Mouse (Mus musculus): ENCODE results near the gene Tef.
A peak's percentile ranks its signal among the peaks of the same experiment; 100 is the strongest.

The Tef gene

GRCm38 (mm10) chr15:81802001-81802890, at the start of gene Tef:
Gene Tef, plus strand, starts transcription at chr15:81802421.
- peak; percentile 86 for DNase-seq

DNA sequence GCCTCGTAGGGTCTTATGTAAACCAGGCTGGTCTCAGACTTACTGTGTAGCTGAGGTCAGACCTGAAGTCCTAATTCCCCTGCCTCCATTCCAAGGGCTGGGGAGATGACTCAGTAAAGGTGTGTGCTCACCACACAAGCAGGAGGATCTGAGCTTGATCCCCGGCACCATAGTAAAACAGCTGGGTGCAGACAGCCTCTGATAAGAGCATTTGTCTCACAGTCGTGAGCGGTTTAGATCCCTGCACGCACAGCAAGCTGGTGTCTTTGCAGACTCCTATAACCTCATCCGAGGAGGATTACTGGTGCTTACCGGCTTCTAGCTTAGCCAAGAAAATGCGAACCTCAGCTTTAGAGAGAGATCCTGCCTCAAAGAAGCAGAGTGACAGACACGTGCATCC, 48.6 kb upstream of the Tef start:
- DNase-seq, result no peak

GRCm38 (mm10) chr15:81758701-81759100, 43.5 kb upstream of the Tef start:
- DNase-seq, result no peak

- no peak for DNase-seq
Observed at GRCm38 (mm10) chr15:81759542-81759941, 42.7 kb upstream of the Tef start.

GRCm38 (mm10) chr15:81760361-81761079, 41.7 kb upstream of the Tef start:
- no peak for DNase-seq

DNA sequence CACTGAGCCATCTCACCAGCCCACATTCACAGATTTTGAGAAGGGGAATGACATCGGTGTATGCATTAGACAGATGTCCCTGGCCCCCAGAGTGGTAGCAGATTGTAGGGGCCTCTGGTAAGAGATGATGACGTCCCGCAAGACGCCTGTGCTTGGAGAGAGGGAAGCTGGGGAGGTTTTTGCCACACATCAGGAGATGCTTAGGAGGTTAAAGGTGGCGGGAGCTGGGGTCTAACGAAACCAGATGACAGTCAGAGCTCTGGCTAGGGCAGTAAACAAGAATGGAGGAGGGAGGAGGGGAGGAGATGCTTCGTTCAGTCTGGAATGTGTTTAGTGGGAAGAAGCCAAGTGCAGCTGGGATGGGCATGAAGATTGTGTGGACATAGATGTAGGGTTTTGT, 40.8 kb upstream of the Tef start:
- DNase-seq, result no peak

GRCm38 (mm10) chr15:81761959-81762358, 40.3 kb upstream of the Tef start:
- no peak for DNase-seq

DNA sequence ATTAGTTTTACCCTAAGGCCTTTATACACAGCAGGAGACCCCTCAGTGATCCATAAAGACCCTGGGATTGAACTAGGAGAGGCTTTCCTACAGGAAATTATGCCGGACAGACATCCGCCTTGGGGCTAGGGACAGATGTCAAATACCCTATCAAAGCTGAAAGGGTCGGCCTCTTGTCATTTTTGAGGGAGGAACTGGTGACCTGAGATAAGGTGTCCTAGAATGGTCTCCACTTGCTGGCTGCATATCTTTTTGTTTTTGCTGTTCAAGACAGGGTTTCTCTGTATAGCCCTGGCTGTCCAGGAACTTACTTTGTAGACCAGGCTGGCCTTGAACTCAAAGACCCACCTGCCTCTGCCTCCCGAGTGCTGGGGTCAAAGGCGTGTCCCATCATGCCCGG, 37.6 kb upstream of the Tef start:
- DNase-seq, result no peak

DNA sequence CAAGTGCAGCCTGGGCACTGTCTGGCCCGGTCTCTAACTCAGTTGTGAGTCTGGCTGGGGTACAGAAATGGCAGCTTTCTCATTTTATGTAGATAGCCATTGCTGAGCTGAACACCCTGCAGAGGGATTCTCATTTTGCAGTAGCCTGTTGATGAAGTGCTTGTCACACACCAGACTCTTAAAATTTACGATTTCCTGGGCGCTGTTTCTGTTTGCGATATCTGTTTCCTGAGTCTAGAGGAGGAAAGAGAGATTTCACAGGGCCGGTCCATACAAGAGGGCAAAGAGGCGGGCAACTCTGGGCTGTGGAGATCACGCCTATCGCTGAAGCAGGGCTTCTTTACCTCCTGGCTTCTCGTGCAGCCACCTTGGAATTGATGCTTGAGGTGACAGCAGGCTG, 36.6 kb upstream of the Tef start:
- no peak for DNase-seq

DNA sequence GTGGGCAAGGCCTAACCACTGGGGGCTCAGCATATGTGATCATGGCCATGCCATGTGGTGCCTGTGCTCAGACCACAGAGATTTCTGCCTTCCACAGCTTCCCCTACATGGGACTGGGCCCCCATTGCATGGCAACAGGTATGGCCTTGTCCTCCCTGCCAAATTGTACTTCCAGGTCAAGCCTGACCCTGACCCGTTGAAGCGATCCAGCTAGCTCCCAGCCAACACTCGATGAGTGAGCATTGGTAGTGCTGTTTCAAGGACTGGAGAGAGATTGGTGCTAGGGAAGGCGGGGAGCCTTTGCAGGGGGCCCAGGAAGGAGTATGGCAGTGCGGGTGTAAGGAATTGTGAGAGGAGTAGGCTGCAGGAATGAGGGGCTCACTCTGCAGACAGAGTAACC, 35.8 kb upstream of the Tef start:
- DNase-seq, result no peak

GRCm38 (mm10) chr15:81769037-81769436, 33.2 kb upstream of the Tef start:
- DNase-seq, result no peak

GRCm38 (mm10) chr15:81772431-81773120, 29.6 kb upstream of the Tef start:
- no peak for DNase-seq

DNA sequence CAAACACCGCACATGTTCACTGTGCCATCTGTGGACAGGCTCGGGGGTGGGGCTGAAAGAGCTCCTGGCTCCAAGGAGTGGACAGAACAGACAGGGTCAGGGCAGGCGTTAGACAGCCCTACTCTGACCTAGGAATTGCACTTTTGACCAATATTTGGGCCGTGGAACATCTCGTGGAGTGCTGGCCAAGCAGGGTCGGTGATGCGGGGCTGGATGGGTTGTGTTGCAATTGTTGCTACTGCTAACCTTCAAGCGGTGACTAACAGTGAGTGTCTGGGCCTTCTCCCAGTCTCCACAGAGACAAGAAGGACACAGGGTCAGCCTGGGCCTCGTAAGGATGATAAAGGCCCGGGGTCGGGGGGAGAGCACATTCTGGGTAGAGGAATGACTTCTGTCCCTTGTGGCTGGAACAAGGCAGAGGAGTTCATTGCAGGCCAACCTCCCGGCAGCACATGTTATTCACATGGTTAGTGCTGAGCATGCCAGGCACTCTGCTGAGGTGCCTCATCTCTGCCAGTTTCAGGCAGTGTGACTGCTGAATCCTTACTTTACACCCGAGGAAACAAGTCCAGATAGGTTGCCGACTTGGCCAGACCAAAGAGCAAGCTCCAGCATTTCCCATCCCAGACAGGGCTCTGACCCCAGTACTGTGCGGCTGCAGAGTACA, 27.6 kb upstream of the Tef start:
- no peak for DNase-seq

DNA sequence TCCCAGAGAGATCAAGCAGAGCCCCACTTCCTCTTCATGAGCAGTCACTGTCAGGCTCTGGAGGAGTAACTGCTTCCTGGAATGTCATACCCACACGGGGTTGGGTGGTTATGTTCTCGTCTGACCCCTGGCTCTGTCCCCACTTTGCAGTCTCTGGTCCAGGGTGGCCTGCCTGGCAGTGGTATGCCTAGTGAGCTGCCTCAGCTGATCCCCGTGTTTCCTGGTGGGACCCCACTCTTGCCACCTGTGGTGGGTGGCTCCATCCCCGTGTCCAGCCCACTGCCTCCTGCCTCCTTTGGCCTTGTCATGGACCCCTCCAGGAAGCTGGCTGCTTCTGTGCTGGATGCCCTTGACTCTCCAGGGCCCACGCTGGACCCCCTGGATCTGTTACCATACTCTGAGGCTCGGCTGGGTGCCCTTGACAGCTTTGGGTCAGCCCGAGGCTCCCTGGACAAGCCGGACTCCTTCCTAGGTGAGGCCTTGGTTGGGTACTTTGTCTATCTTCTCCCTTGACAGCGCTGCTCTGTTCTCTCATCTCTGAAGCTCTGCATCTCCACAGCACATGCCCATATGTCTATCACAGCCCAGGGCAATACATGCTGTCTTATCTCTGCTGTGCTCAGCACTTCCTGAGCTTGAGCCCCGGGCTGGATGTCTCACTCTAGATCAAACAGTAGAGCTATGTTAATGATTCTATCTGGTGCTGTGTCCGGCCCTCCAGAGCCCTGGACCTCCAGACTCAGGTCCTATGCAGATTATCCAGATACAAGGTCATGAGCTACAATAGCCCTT, 25.4 kb upstream of the Tef start:
- no peak for DNase-seq

DNA sequence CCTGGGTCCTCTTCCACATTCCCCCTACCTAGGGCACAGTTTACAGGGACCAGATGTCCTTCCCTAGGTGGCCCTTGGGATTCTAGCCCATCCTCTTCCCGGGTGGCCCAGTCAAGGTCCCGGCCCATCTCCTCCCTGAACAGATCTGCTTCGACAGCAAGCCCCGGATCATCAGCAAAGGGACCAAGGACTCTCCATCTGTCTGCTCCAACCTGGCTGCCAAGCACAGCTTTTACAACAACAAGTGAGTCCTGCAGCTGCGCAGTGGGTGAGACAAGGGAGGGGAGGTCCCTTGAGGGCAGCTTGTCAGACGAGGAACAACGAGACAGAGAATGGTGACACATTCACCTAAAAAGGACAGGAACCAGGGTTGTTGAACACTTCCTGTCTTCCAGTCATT, 20.4 kb upstream of the Tef start:
- peak; percentile 75 to 76 for DNase-seq

- DNase-seq, result peak in 1 of 2 experiments; percentile 12
Observed at GRCm38 (mm10) chr15:81784762-81785161, 17.5 kb upstream of the Tef start.

GRCm38 (mm10) chr15:81785701-81786100, 16.5 kb upstream of the Tef start:
- DNase-seq, result no peak

DNA sequence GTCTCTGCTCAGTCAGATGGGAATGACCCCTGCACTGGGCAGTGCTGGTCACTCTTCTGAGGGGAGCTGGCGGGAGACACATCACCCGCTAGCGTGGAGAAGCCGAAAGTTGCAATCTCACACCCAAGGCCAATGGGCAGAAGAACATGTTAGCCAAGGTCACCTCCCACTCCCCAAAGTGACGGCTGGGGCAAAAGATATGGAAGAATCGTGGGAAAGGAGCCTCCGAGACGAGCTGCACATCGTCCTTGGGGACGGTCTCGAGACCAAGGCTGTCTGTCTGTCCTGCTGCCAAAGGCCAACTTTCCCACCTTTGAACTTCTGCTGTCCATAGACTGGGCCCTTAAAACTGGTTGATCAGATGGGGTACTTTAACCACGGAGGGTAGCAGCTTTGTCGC, 14.7 kb upstream of the Tef start:
- DNase-seq, result no peak

GRCm38 (mm10) chr15:81792444-81792843, 9.8 kb upstream of the Tef start:
- no peak for DNase-seq

DNA sequence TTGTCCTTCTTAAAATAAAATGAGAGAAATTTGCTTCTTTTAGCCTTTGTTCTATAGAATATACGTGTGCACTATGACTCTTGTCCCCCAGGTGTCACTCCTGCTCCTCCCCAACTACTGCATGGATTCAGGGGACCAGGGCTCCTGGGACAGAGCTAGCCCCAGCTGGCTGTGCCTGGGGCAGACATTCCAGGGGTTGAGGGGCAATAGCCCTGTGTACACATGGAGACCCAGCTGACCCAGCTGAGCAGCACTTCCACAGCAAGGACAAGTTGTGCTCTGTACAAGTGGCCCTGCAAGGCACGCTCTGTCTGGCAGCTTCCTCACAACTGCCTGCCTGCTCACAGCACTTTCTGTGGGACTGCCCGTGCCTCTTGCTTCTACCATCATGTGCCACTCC, 6.0 kb upstream of the Tef start:
- peak in 1 of 2 experiments; percentile 29 for DNase-seq

DNA sequence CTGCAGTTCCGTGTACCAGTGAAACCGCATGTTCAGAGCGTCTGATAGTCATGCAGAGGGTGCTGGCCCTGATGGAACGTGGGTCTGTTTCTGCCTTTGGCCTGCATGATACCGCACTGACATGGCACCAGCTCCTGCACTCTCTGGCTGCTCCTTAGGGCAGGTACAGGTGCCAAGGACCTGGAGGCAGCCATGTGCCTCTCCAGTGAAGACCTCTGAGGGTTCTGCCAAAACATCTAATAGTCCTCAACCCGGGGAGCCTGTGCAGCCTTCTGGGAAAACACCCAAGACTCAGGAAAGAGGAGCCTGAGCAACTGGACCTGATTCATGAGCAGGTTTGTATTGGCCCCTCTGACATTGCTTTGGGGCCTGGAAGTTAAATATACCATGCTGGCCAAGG, 4.4 kb upstream of the Tef start:
- DNase-seq, result no peak

GRCm38 (mm10) chr15:81798421-81798820, 3.8 kb upstream of the Tef start:
- DNase-seq, result no peak
